Mouse (Mus musculus) bone marrow macrophage, adult 2 months (primary cell): ENCODE results near the gene Prodh2.

Experiments
- CTCF ChIP-seq: IDR thresholded peaks from 2 replicates; pipeline ENCODE4 v1.5.1; 2012; ENCODE audit warnings: low read depth, mild to moderate bottlenecking, low read length, moderate library complexity
- POLR2A ChIP-seq: IDR thresholded peaks from 2 replicates; pipeline ENCODE4 v1.6.1; 2012; ENCODE audit warnings: mild to moderate bottlenecking, low read depth, low read length, borderline replicate concordance

DNA sequence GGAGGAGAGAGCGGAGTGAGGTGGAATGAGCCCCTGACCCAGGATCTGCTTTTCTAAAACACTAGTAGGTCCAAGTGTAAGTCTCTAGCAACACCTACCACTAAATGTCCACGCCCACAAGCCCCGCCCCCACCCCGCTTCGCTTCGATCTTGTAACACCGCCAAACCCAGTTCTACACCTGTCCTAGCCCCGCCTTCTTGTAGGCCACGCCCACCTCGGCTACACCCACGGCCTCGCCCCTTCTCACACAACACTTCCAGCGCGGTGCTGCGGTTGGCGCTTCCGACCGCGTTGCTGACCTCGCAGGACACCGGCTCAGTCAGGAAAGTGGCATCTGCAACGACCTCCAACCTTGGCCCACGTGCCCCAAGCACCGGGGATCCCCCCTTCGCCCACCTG lies 39.7 kb upstream of the Prodh2 start:
- no peak for TF ChIP-seq POLR2A
- TF ChIP-seq CTCF, result no peak
